ENCODE assay signal across 25 mouse cellular contexts in genomic region chr10:115462646-115463045, GRCm38 (mm10).
"Had no signal": no experiment of that assay in that cellular context is flagged by ENCODE, and none has a peak within 500 bp of the region (broad histone marks: within the 10 kb centered on the region; RNA-seq: fewer than 3 reads in every experiment).

No protein-coding gene starts in this region.

- H3K27ac ChIP-seq: heart, adult 2 months; heart, embryonic 13.5 days; heart, embryonic 15.5 days; hindbrain, embryonic 13.5 days; hindbrain, embryonic 15.5 days; hindbrain, postnatal 0 days; kidney, embryonic 15.5 days; kidney, postnatal 0 days; limb, embryonic 13.5 days; limb, embryonic 15.5 days; liver, embryonic 12.5 days had no signal

- H3K9me3 ChIP-seq: heart, embryonic 13.5 days; heart, embryonic 15.5 days; hindbrain, embryonic 13.5 days; hindbrain, embryonic 15.5 days; kidney, embryonic 15.5 days; limb, embryonic 13.5 days; limb, embryonic 15.5 days; liver, embryonic 12.5 days had no signal

- H3K4me2 ChIP-seq: heart, embryonic 11.5 days; heart, embryonic 13.5 days; heart, embryonic 15.5 days; hindbrain, embryonic 13.5 days; hindbrain, embryonic 15.5 days; kidney, embryonic 15.5 days; limb, embryonic 13.5 days; limb, embryonic 15.5 days; liver, embryonic 12.5 days had no signal

- DNase-seq: gastrocnemius, postnatal 14 days; gastrocnemius, postnatal 36 days; heart, adult 2 months; heart, postnatal 14 days; heart, postnatal 36 days; kidney, adult 11 months; kidney, adult 2 months; kidney, adult 9 months; kidney, postnatal 14 days; kidney, postnatal 36 days; layer of hippocampus, adult 9-11 months; layer of hippocampus, postnatal 36 days; left cerebral cortex, postnatal 4 days had no signal

- H3K4me3 ChIP-seq: heart, adult 2 months; heart, embryonic 13.5 days; heart, embryonic 15.5 days; hindbrain, embryonic 13.5 days; hindbrain, embryonic 15.5 days; kidney, embryonic 15.5 days; limb, embryonic 13.5 days; limb, embryonic 15.5 days; liver, embryonic 12.5 days had no signal

- H3K36me3 ChIP-seq: heart, embryonic 13.5 days; heart, embryonic 15.5 days; hindbrain, embryonic 13.5 days; hindbrain, embryonic 15.5 days; kidney, embryonic 15.5 days; limb, embryonic 13.5 days; limb, embryonic 15.5 days; liver, embryonic 12.5 days had no signal

- ATAC-seq: hindbrain, postnatal 0 days; intestine, embryonic 16.5 days; liver, embryonic 12.5 days had no signal

- H3K4me1 ChIP-seq: heart, embryonic 15.5 days; hindbrain, embryonic 13.5 days; hindbrain, embryonic 15.5 days; limb, embryonic 15.5 days; liver, embryonic 12.5 days had no signal

- H3K9ac ChIP-seq: heart, embryonic 13.5 days; heart, embryonic 15.5 days; hindbrain, embryonic 13.5 days; hindbrain, embryonic 15.5 days; kidney, embryonic 15.5 days; limb, embryonic 13.5 days; limb, embryonic 15.5 days; liver, embryonic 12.5 days had no signal

- H3K27me3 ChIP-seq: heart, embryonic 13.5 days; heart, embryonic 15.5 days; hindbrain, embryonic 13.5 days; hindbrain, embryonic 15.5 days; kidney, embryonic 15.5 days; limb, embryonic 13.5 days; limb, embryonic 15.5 days; liver, embryonic 12.5 days had no signal
